Mouse (Mus musculus) C2C12 (cell line): ENCODE data around the gene Dpep2nb.

Experiments
- CEBPB ChIP-seq: IDR thresholded peaks from one replicate; pipeline ENCODE4 v1.6.1; 2011; ENCODE audit warnings: low read depth, mild to moderate bottlenecking, control low read depth, moderate library complexity
- CTCF ChIP-seq: IDR thresholded peaks from one replicate; pipeline ENCODE4 v1.5.1; 2011; ENCODE audit not compliant: control insufficient read depth, insufficient read depth, insufficient read length
- FOSL1 ChIP-seq: IDR thresholded peaks from one replicate; pipeline ENCODE4 v1.8.0; 2011; ENCODE audit warnings: mild to moderate bottlenecking, low read length; ENCODE audit not compliant: poor library complexity, insufficient read depth, severe bottlenecking
- MAX ChIP-seq: IDR thresholded peaks from one replicate; pipeline ENCODE4 v1.6.1; 2011; ENCODE audit warnings: mild to moderate bottlenecking, control low read depth
- MYOD1 ChIP-seq: IDR thresholded peaks from one replicate; pipeline ENCODE4 v1.6.1; 2011; ENCODE audit warnings: low read depth; ENCODE audit not compliant: control insufficient read depth, insufficient read length
- MYOG ChIP-seq: IDR thresholded peaks from one replicate; pipeline ENCODE4 v1.6.1; 2011; ENCODE audit not compliant: control insufficient read depth, insufficient read length; ENCODE audit errors: extremely low read depth
- USF1 ChIP-seq: IDR thresholded peaks from one replicate; pipeline ENCODE4 v1.6.1; 2011; ENCODE audit warnings: low read depth, mild to moderate bottlenecking, control low read depth, moderate library complexity

- no peak for TF ChIP-seq MYOG
- no peak for TF ChIP-seq CTCF
- TF ChIP-seq MAX: no peak
- TF ChIP-seq USF1: no peak
- no peak for TF ChIP-seq MYOD1
- no peak for TF ChIP-seq FOSL1
- no peak for TF ChIP-seq CEBPB
Observed at GRCm38 (mm10) chr8:105949350-105949749, 56.4 kb downstream of the Dpep2nb start.
